Mouse (Mus musculus): ENCODE data around the gene Fam53b. TPM values are rescaled to one million over a fixed set of nuclear protein-coding genes. Genes with fewer than 3 reads are reported as not detected.

Fam53b gene
- polyA plus RNA-seq, 1 experiment from 2014 or later, result 25.0 TPM

- H3K4me3 ChIP-seq, result no peak overlapping the region
- peaks cover 24% of the 10 kb centered on the region for H3K4me1 ChIP-seq
- no peak for ATAC-seq (ENCODE audit: low FRiP score, low read depth)
- 82% methylated on average over 4 of the region's 4 CpGs for WGBS
- H3K36me3 ChIP-seq, result peaks cover 14% of the 10 kb centered on the region; the same call in 1 of the 2 replicates
- H3K9ac ChIP-seq, result no peak overlapping the region
- H3K4me2 ChIP-seq (replicated peaks), result no peak overlapping the region
- H3K27me3 ChIP-seq (replicated peaks), result no peaks in the 10 kb centered on the region
- no peaks in the 10 kb centered on the region for H3K9me3 ChIP-seq
- no peak overlapping the region for H3K27ac ChIP-seq
Measured at GRCm38 (mm10) chr7:132767999-132768370, 45.7 kb downstream of the Fam53b start.

GRCm38 (mm10) chr7:132767233-132767998 is 46.3 kb downstream of the Fam53b start:
- Histone ChIP-seq H3K27me3 (replicated peaks) (no peaks in the 10 kb centered on the region), H3K4me1 (peaks cover 24% of the 10 kb centered on the region), H3K9me3 (no peaks in the 10 kb centered on the region), H3K9ac (no peak overlapping the region), H3K4me3 (no peak overlapping the region), H3K27ac (no peak overlapping the region), H3K36me3 (peaks cover 8% of the 10 kb centered on the region; the same call in 1 of the 2 replicates), H3K4me2 (replicated peaks) (no peak overlapping the region)
- no peak for ATAC-seq (ENCODE audit: low FRiP score, low read depth)
- 29% methylated on average over 12 of the region's 12 CpGs for WGBS

GRCm38 (mm10) chr7:132766235-132766871 is 47.3 kb downstream of the Fam53b start:
- 88% methylated on average over 11 of the region's 11 CpGs for WGBS
- Histone ChIP-seq H3K9me3 (no peaks in the 10 kb centered on the region), H3K36me3 (peaks cover 3% of the 10 kb centered on the region; the same call in 1 of the 2 replicates), H3K4me1 (peaks cover 24% of the 10 kb centered on the region), H3K4me2 (replicated peaks) (no peak overlapping the region), H3K4me3 (no peak overlapping the region), H3K9ac (no peak overlapping the region), H3K27me3 (replicated peaks) (no peaks in the 10 kb centered on the region), H3K27ac (no peak overlapping the region)
- no peak for ATAC-seq (ENCODE audit: low FRiP score, low read depth)

GRCm38 (mm10) chr7:132765629-132766186 is 48.0 kb downstream of the Fam53b start:
- no peak overlapping the region for H3K4me3 ChIP-seq
- H3K9ac ChIP-seq, result no peak overlapping the region
- peaks cover 24% of the 10 kb centered on the region for H3K4me1 ChIP-seq
- 85% methylated on average over 3 of the region's 3 CpGs for WGBS
- no peak overlapping the region for H3K27ac ChIP-seq
- no peak for ATAC-seq (ENCODE audit: low FRiP score, low read depth)
- no peak overlapping the region for H3K4me2 ChIP-seq (replicated peaks)
- H3K36me3 ChIP-seq, result peaks cover 2% of the 10 kb centered on the region; the same call in 1 of the 2 replicates
- H3K9me3 ChIP-seq, result no peaks in the 10 kb centered on the region
- no peaks in the 10 kb centered on the region for H3K27me3 ChIP-seq (replicated peaks)

- 88% methylated on average over 4 of the region's 4 CpGs for WGBS
- Histone ChIP-seq H3K9me3 (no peaks in the 10 kb centered on the region), H3K27me3 (replicated peaks) (no peaks in the 10 kb centered on the region), H3K36me3 (peaks cover 6% of the 10 kb centered on the region; the same call in 1 of the 2 replicates), H3K4me1 (peaks cover 24% of the 10 kb centered on the region), H3K4me2 (replicated peaks) (no peak overlapping the region), H3K9ac (no peak overlapping the region), H3K27ac (no peak overlapping the region), H3K4me3 (no peak overlapping the region)
- ATAC-seq (ENCODE audit: low FRiP score, low read depth), result no peak
Measured at GRCm38 (mm10) chr7:132764896-132765491, 48.7 kb downstream of the Fam53b start.

GRCm38 (mm10) chr7:132764314-132764713 is 49.4 kb downstream of the Fam53b start:
- Histone ChIP-seq H3K9me3 (no peaks in the 10 kb centered on the region), H3K27ac (no peak overlapping the region), H3K36me3 (peaks cover 13% of the 10 kb centered on the region), H3K9ac (no peak overlapping the region), H3K4me2 (replicated peaks) (no peak overlapping the region), H3K4me3 (no peak overlapping the region), H3K27me3 (replicated peaks) (no peaks in the 10 kb centered on the region), H3K4me1 (peaks cover 21% of the 10 kb centered on the region)
- ATAC-seq (ENCODE audit: low FRiP score, low read depth), result no peak
- WGBS, result 95% methylated on average over 4 of the region's 4 CpGs

GRCm38 (mm10) chr7:132763911-132764310 is 49.8 kb downstream of the Fam53b start:
- WGBS, result 90% methylated on average over 5 of the region's 5 CpGs

GRCm38 (mm10) chr7:132763351-132763750 is 50.3 kb downstream of the Fam53b start:
- H3K4me2 ChIP-seq (replicated peaks), result no peak overlapping the region
- WGBS, result 97% methylated on average over 6 of the region's 6 CpGs

More at GRCm38 (mm10) chr7:132763911-132764310, 49.8 kb downstream of the Fam53b start:
- Histone ChIP-seq H3K27ac (no peak overlapping the region), H3K9ac (no peak overlapping the region), H3K9me3 (no peaks in the 10 kb centered on the region), H3K27me3 (replicated peaks) (no peaks in the 10 kb centered on the region), H3K4me3 (no peak overlapping the region), H3K4me2 (replicated peaks) (no peak overlapping the region), H3K4me1 (peaks cover 19% of the 10 kb centered on the region), H3K36me3 (peaks cover 15% of the 10 kb centered on the region)
- no peak for ATAC-seq (ENCODE audit: low FRiP score, low read depth)

GRCm38 (mm10) chr7:132761409-132761808 is 52.3 kb downstream of the Fam53b start:
- no peak overlapping the region for H3K4me3 ChIP-seq
- H3K27me3 ChIP-seq (replicated peaks), result no peaks in the 10 kb centered on the region
- peaks cover 2% of the 10 kb centered on the region; the same call in 1 of the 2 replicates for H3K4me1 ChIP-seq
- no peaks in the 10 kb centered on the region for H3K9me3 ChIP-seq
- no peak overlapping the region for H3K27ac ChIP-seq
- H3K4me2 ChIP-seq (replicated peaks), result no peak overlapping the region
- no peak overlapping the region for H3K9ac ChIP-seq
- peaks cover 32% of the 10 kb centered on the region for H3K36me3 ChIP-seq
- ATAC-seq (ENCODE audit: low FRiP score, low read depth), result no peak
- WGBS, result 94% methylated on average over 2 of the region's 2 CpGs

More at GRCm38 (mm10) chr7:132763351-132763750, 50.3 kb downstream of the Fam53b start:
- Histone ChIP-seq H3K27ac (no peak overlapping the region), H3K36me3 (peaks cover 17% of the 10 kb centered on the region), H3K27me3 (replicated peaks) (no peaks in the 10 kb centered on the region), H3K9me3 (no peaks in the 10 kb centered on the region), H3K4me3 (no peak overlapping the region), H3K9ac (no peak overlapping the region), H3K4me1 (peaks cover 19% of the 10 kb centered on the region)
- no peak for ATAC-seq (ENCODE audit: low FRiP score, low read depth)

- no peak overlapping the region for H3K27ac ChIP-seq
- no peak overlapping the region for H3K4me2 ChIP-seq (replicated peaks)
- ATAC-seq (ENCODE audit: low FRiP score, low read depth), result no peak
- H3K4me3 ChIP-seq, result no peak overlapping the region
- H3K36me3 ChIP-seq, result peaks cover 32% of the 10 kb centered on the region
- H3K9me3 ChIP-seq, result no peaks in the 10 kb centered on the region
- no peaks in the 10 kb centered on the region for H3K4me1 ChIP-seq
- no peak overlapping the region for H3K9ac ChIP-seq
- no peaks in the 10 kb centered on the region for H3K27me3 ChIP-seq (replicated peaks)
- WGBS, result 91% methylated on average over 6 of the region's 6 CpGs
Measured at GRCm38 (mm10) chr7:132760589-132761180, 53.0 kb downstream of the Fam53b start.

- no peak overlapping the region for H3K4me3 ChIP-seq
- H3K27ac ChIP-seq, result no peak overlapping the region
- no peak overlapping the region for H3K9ac ChIP-seq
- H3K9me3 ChIP-seq, result no peaks in the 10 kb centered on the region
- 83% methylated on average over 6 of the region's 6 CpGs for WGBS
- H3K27me3 ChIP-seq (replicated peaks), result no peaks in the 10 kb centered on the region
- peaks cover 32% of the 10 kb centered on the region for H3K36me3 ChIP-seq
- ATAC-seq (ENCODE audit: low FRiP score, low read depth), result no peak
- no peaks in the 10 kb centered on the region for H3K4me1 ChIP-seq
- H3K4me2 ChIP-seq (replicated peaks), result no peak overlapping the region
Measured at GRCm38 (mm10) chr7:132759926-132760325, 53.8 kb downstream of the Fam53b start.
